Mouse (Mus musculus): ENCODE results near the gene Colgalt1.

- no peak for TF ChIP-seq MYOG (IDR thresholded peaks at IDR 0.05; ENCODE audit: control insufficient read depth in 1 of 3, insufficient read depth in 1 of 3, insufficient read length in 2 of 3, low read depth in 2 of 3)
- no peak for TF ChIP-seq POLR2A (IDR thresholded peaks at IDR 0.05; ENCODE audit: insufficient read length, low read depth)
- no peak for TF ChIP-seq CEBPB (IDR thresholded peaks at IDR 0.05; ENCODE audit: insufficient read depth, poor library complexity, severe bottlenecking)
Observed at GRCm38 (mm10) chr8:71613418-71613817, 2.6 kb downstream of the Colgalt1 start.

Measured in myocyte (in vitro differentiated cells).